Mouse (Mus musculus): ENCODE measurements at regions not wholly inside any gene's neighbourhood (a gene's known extent, or its start where the extent isn't known, plus 50 kb on each side); places are given as distances from the start of the nearest gene placed in this dataset.

DNA sequence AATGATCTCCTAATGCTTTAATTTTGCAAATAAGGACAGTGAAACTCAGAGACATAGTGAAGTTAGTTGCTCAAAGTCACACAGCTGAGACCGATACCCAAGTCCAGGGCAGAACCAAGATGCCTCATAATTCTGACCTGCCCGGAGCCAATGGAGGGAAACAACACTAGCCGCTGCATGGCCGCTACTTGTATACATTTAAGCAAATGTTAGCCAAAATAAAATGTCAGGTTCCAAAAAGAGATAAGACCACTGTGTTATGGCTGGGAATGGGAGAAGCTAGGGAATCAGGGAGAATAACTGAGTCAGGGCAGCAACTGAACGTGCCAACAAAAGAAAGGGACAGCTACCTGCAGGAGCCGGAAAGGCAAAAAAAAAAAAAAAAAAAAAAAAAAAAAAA is 97.4 kb downstream of the Dad1 start:
- WGBS: 92% methylated on average over 6 of the region's 6 CpGs
- H3K4me2 ChIP-seq (ENCODE audit: low read length): no peak overlapping the region
- H3K4me1 ChIP-seq (ENCODE audit: control insufficient read depth, insufficient read depth, low read length): no peaks in the 10 kb centered on the region
- H3K4me3 ChIP-seq (ENCODE audit: low read depth, low read length): no peak overlapping the region
- no peak for ATAC-seq
- no peaks in the 10 kb centered on the region for H3K36me3 ChIP-seq (ENCODE audit: control insufficient read depth, insufficient read depth, low read length)
- no peaks in the 10 kb centered on the region for H3K9me3 ChIP-seq (replicated peaks; ENCODE audit: control insufficient read depth, low read length)
- no peak overlapping the region for H3K27ac ChIP-seq (ENCODE audit: low read depth, low read length)
- no peak for DNase-seq (ENCODE audit: low spot score)
- H3K9ac ChIP-seq (ENCODE audit: low read length): no peak overlapping the region
- H3K27me3 ChIP-seq (replicated peaks; ENCODE audit: control insufficient read depth, insufficient read depth, low read length): no peaks in the 10 kb centered on the region

GRCm38 (mm10) chr14:54152485-54153235 is 101.2 kb downstream of the Dad1 start:
- no peak overlapping the region for H3K4me3 ChIP-seq (ENCODE audit: low read depth, low read length)
- DNase-seq (ENCODE audit: low spot score): peak; percentile 60
- 47% methylated on average over 6 of the region's 6 CpGs for WGBS
- no peak for ATAC-seq
- no peaks in the 10 kb centered on the region for H3K36me3 ChIP-seq (ENCODE audit: control insufficient read depth, insufficient read depth, low read length)
- H3K4me1 ChIP-seq (ENCODE audit: control insufficient read depth, insufficient read depth, low read length): no peaks in the 10 kb centered on the region
- no peak overlapping the region for H3K4me2 ChIP-seq (ENCODE audit: low read length)
- no peaks in the 10 kb centered on the region for H3K27me3 ChIP-seq (replicated peaks; ENCODE audit: control insufficient read depth, insufficient read depth, low read length)
- no peak overlapping the region for H3K27ac ChIP-seq (ENCODE audit: low read depth, low read length)
- no peaks in the 10 kb centered on the region for H3K9me3 ChIP-seq (replicated peaks; ENCODE audit: control insufficient read depth, low read length)
- H3K9ac ChIP-seq (ENCODE audit: low read length): no peak overlapping the region

DNA sequence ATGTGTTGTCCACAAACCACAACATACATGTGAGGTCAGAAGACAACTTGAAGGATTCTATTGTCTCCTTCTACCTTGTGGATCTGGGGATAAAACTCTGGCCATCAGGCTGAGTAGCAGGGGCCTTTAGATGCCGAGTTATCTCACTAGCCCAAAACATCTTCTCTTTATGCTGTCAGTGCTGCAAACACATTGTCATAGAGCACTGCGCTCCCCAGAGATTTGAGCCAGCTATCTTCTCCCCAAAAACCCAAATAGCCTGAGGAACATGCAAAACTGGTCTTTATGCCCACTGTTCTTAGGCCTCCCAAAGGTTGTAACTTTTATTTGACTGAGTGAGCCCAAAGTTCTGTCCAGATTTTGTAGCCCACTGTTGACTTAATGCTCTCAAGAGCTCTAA is 102.0 kb downstream of the Dad1 start:
- Histone ChIP-seq H3K9me3 (replicated peaks; ENCODE audit: control insufficient read depth, low read length) (no peaks in the 10 kb centered on the region), H3K4me1 (ENCODE audit: control insufficient read depth, insufficient read depth, low read length) (no peaks in the 10 kb centered on the region), H3K4me2 (ENCODE audit: low read length) (no peak overlapping the region), H3K4me3 (ENCODE audit: low read depth, low read length) (no peak overlapping the region), H3K27me3 (replicated peaks; ENCODE audit: control insufficient read depth, insufficient read depth, low read length) (no peaks in the 10 kb centered on the region), H3K9ac (ENCODE audit: low read length) (no peak overlapping the region), H3K27ac (ENCODE audit: low read depth, low read length) (no peak overlapping the region), H3K36me3 (ENCODE audit: control insufficient read depth, insufficient read depth, low read length) (no peaks in the 10 kb centered on the region)
- DNase-seq (ENCODE audit: low spot score) (no peak), ATAC-seq (no peak)
- WGBS: 88% methylated on average over 2 of the region's 2 CpGs

DNA sequence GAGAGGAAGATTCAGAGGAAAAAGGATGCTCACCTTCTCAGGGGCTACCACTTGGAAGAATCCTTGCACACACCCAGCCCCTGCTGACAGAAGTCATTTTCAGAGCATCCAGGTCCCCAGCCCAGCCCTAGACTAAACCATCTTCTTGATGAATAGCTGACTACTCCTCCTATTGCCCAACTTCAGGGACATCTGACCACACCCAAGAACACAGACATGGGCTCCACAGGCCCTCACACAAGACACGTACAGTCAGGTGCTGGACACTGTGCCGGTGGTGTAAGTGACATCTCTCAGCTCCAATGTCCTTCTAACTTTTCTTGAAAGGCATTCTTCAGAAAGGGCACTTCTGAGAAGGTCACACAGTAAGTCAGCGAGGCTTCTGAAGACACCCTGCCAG is 102.6 kb downstream of the Dad1 start:
- H3K27me3 ChIP-seq (replicated peaks; ENCODE audit: control insufficient read depth, insufficient read depth, low read length): no peaks in the 10 kb centered on the region
- WGBS: 86% methylated on average over 3 of the region's 3 CpGs
- no peak for ATAC-seq

GRCm38 (mm10) chr14:54150221-54150620 is 103.7 kb downstream of the Dad1 start:
- Histone ChIP-seq H3K4me2 (ENCODE audit: low read length) (no peak overlapping the region), H3K4me1 (ENCODE audit: control insufficient read depth, insufficient read depth, low read length) (peaks cover 3% of the 10 kb centered on the region), H3K9me3 (replicated peaks; ENCODE audit: control insufficient read depth, low read length) (no peaks in the 10 kb centered on the region), H3K9ac (ENCODE audit: low read length) (no peak overlapping the region), H3K27ac (ENCODE audit: low read depth, low read length) (no peak overlapping the region), H3K4me3 (ENCODE audit: low read depth, low read length) (no peak overlapping the region), H3K36me3 (ENCODE audit: control insufficient read depth, insufficient read depth, low read length) (no peaks in the 10 kb centered on the region), H3K27me3 (replicated peaks; ENCODE audit: control insufficient read depth, insufficient read depth, low read length) (no peaks in the 10 kb centered on the region)
- ATAC-seq (no peak), DNase-seq (ENCODE audit: low spot score) (no peak)
- WGBS: 95% methylated on average over 5 of the region's 5 CpGs

More for the DNA sequence above, 102.6 kb downstream of the Dad1 start:
- Histone ChIP-seq H3K4me1 (ENCODE audit: control insufficient read depth, insufficient read depth, low read length) (no peaks in the 10 kb centered on the region), H3K36me3 (ENCODE audit: control insufficient read depth, insufficient read depth, low read length) (no peaks in the 10 kb centered on the region), H3K9ac (ENCODE audit: low read length) (no peak overlapping the region), H3K4me2 (ENCODE audit: low read length) (no peak overlapping the region), H3K4me3 (ENCODE audit: low read depth, low read length) (no peak overlapping the region), H3K9me3 (replicated peaks; ENCODE audit: control insufficient read depth, low read length) (no peaks in the 10 kb centered on the region), H3K27ac (ENCODE audit: low read depth, low read length) (no peak overlapping the region)
- DNase-seq (ENCODE audit: low spot score): no peak

- Histone ChIP-seq H3K27me3 (replicated peaks; ENCODE audit: control insufficient read depth, insufficient read depth, low read length) (no peaks in the 10 kb centered on the region), H3K9me3 (replicated peaks; ENCODE audit: control insufficient read depth, low read length) (no peaks in the 10 kb centered on the region), H3K9ac (ENCODE audit: low read length) (no peak overlapping the region), H3K4me1 (ENCODE audit: control insufficient read depth, insufficient read depth, low read length) (peaks cover 3% of the 10 kb centered on the region), H3K27ac (ENCODE audit: low read depth, low read length) (no peak overlapping the region), H3K4me2 (ENCODE audit: low read length) (no peak overlapping the region), H3K4me3 (ENCODE audit: low read depth, low read length) (no peak overlapping the region), H3K36me3 (ENCODE audit: control insufficient read depth, insufficient read depth, low read length) (no peaks in the 10 kb centered on the region)
- ATAC-seq: no peak
- 92% methylated on average over 10 of the region's 10 CpGs for WGBS
- DNase-seq (ENCODE audit: low spot score): no peak
Measured at GRCm38 (mm10) chr14:54148626-54149025, 105.3 kb downstream of the Dad1 start.

- ATAC-seq: no peak
- H3K4me2 ChIP-seq (ENCODE audit: low read length): no peak overlapping the region
- no peak overlapping the region for H3K9ac ChIP-seq (ENCODE audit: low read length)
- H3K27ac ChIP-seq (ENCODE audit: low read depth, low read length): no peak overlapping the region
- no peak overlapping the region for H3K4me3 ChIP-seq (ENCODE audit: low read depth, low read length)
- no peaks in the 10 kb centered on the region for H3K9me3 ChIP-seq (replicated peaks; ENCODE audit: control insufficient read depth, low read length)
- no peak for DNase-seq (ENCODE audit: low spot score)
- WGBS: 93% methylated on average over 4 of the region's 4 CpGs
- peaks cover 3% of the 10 kb centered on the region for H3K4me1 ChIP-seq (ENCODE audit: control insufficient read depth, insufficient read depth, low read length)
- H3K36me3 ChIP-seq (ENCODE audit: control insufficient read depth, insufficient read depth, low read length): no peaks in the 10 kb centered on the region
- H3K27me3 ChIP-seq (replicated peaks; ENCODE audit: control insufficient read depth, insufficient read depth, low read length): no peaks in the 10 kb centered on the region
Measured at GRCm38 (mm10) chr14:54148121-54148520, 105.8 kb downstream of the Dad1 start.

DNA sequence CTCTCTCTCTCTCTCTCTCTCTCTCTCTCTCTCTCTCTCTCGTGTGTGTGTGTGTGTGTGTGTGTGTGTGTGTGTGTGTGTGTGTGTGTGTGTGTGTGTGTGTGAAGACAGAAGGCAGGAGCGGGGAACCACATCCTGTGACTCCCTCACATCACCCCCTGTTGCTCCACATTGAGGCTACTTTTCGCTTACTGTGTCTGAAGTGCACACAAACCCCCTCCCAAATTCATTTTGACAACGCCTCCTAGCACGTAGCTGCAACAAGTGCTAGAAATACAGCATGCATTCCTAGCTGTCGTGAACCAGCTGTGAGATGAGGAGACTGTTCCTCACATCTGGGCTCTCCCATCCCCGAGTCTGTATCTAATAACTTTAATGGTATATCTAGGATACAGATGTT is 106.4 kb downstream of the Dad1 start:
- Histone ChIP-seq H3K9ac (ENCODE audit: low read length) (no peak overlapping the region), H3K4me1 (ENCODE audit: control insufficient read depth, insufficient read depth, low read length) (peaks cover 3% of the 10 kb centered on the region), H3K27ac (ENCODE audit: low read depth, low read length) (no peak overlapping the region), H3K9me3 (replicated peaks; ENCODE audit: control insufficient read depth, low read length) (no peaks in the 10 kb centered on the region), H3K36me3 (ENCODE audit: control insufficient read depth, insufficient read depth, low read length) (no peaks in the 10 kb centered on the region), H3K4me2 (ENCODE audit: low read length) (no peak overlapping the region), H3K4me3 (ENCODE audit: low read depth, low read length) (no peak overlapping the region), H3K27me3 (replicated peaks; ENCODE audit: control insufficient read depth, insufficient read depth, low read length) (no peaks in the 10 kb centered on the region)
- ATAC-seq (no peak), DNase-seq (ENCODE audit: low spot score) (no peak)
- 85% methylated on average over 6 of the region's 7 CpGs for WGBS

All from forebrain, embryonic 14.5 days (tissue).